Mouse (Mus musculus): ENCODE results near the gene Mapk6. TPM values are rescaled to one million over a fixed set of nuclear protein-coding genes. Genes with fewer than 3 reads are reported as not detected.
A peak's percentile ranks its signal among the peaks of the same experiment; 100 is the strongest.
"Not testable (repeated sequence)": the region's sequence is repeated elsewhere in the genome, so short reads cannot be mapped to it uniquely, and the experiment has no call there.

Mapk6 gene
- total and polyA plus RNA-seq, 2 experiments from 2014 or later = 109 to 164 TPM

DNA sequence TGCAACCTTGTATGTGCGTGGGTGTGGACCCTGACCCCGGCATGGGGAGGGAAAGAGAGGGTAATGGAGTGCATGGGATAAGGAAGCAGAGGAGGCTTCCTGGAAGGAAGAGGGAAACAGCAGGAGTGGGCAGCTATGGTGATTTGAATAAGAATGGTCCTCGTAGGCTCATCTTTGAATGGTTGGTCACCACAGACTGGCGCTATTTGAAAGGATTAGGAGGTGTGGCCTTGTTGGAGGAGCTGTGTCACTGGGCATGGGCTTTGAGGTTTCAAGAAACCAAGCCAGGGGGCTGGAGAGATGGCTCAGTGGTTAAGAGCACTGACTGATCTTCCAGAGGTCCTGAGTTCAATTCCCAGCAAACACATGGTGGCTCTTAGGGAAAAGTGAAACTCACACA is 44.6 kb downstream of the Mapk6 start:
- no peak for DNase-seq (ENCODE audit: low spot score)
- Histone ChIP-seq H3K4me2 (ENCODE audit: low read depth, low read length, poor library complexity, severe bottlenecking) (no peak overlapping the region), H3K9ac (replicated peaks; ENCODE audit: low read length, poor library complexity, severe bottlenecking) (no peak overlapping the region), H3K4me1 (ENCODE audit: insufficient read depth, low read length) (no peaks in the 10 kb centered on the region), H3K36me3 (ENCODE audit: insufficient read depth, low read length) (no peaks in the 10 kb centered on the region), H3K4me3 (ENCODE audit: low read depth, low read length) (no peak overlapping the region), H3K9me3 (ENCODE audit: low read length) (no peaks in the 10 kb centered on the region), H3K27ac (ENCODE audit: low read depth, low read length) (no peak overlapping the region), H3K27me3 (ENCODE audit: insufficient read depth, low read length) (no peaks in the 10 kb centered on the region)
- WGBS = 56% methylated on average over 4 of the region's 4 CpGs
- TF ChIP-seq CTCF (IDR thresholded peaks at IDR 0.05) = no peak
- no peak for ATAC-seq (ENCODE audit: low FRiP score)

DNA sequence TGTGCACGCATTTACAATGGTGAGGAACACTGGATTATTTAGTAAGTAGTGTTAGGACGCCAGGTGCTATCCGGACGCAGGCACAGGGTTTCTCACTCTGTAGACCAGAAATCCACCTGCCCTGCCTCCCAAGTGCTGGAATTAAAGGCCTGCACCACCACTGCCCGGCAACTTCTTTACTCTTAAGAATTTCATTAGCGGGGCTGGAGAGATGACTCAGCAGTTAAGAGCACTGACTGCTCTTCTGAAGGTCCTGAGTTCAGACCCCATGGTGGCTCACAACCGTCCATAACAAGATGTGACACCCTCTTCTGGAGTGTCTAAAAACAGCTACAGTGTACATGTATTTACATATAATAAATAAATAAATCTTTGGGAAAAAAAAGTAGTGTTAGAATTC is 46.1 kb downstream of the Mapk6 start:
- H3K4me3 ChIP-seq (ENCODE audit: low read depth, low read length); H3K36me3 ChIP-seq (ENCODE audit: insufficient read depth, low read length); H3K9me3 ChIP-seq (ENCODE audit: low read length); H3K4me2 ChIP-seq (ENCODE audit: low read depth, low read length, poor library complexity, severe bottlenecking); H3K27ac ChIP-seq (ENCODE audit: low read depth, low read length); DNase-seq (ENCODE audit: low spot score); H3K27me3 ChIP-seq (ENCODE audit: insufficient read depth, low read length); ATAC-seq (ENCODE audit: low FRiP score); H3K9ac ChIP-seq (replicated peaks; ENCODE audit: low read length, poor library complexity, severe bottlenecking); H3K4me1 ChIP-seq (ENCODE audit: insufficient read depth, low read length): not testable (repeated sequence)
- 68% methylated on average over 7 of the region's 7 CpGs for WGBS

DNA sequence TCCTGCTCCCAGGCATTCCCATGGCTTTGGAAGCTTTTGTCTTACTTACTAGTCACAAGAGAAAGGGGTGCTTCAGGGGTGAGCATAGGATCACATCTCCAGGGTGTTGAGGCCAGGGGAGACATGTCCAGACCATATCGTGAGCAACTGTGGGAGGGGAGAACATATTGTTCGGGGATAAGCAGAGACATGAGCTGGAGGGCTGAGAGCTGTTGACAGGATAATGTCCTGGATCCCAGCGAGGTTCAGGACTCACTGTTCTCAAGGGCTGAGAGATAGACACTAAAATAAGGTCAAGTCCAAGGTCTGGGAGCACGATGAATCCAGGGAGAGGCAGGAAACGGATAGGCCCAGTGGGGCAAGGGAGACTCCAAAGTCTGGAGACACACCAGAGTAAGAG is 46.8 kb downstream of the Mapk6 start:
- WGBS = 80% methylated on average over 5 of the region's 5 CpGs
- no peak overlapping the region for H3K4me2 ChIP-seq (ENCODE audit: low read depth, low read length, poor library complexity, severe bottlenecking)
- no peak for TF ChIP-seq CTCF (IDR thresholded peaks at IDR 0.05)
- H3K4me3 ChIP-seq (ENCODE audit: low read depth, low read length) = no peak overlapping the region
- H3K4me1 ChIP-seq (ENCODE audit: insufficient read depth, low read length) = no peaks in the 10 kb centered on the region
- H3K9me3 ChIP-seq (ENCODE audit: low read length) = no peaks in the 10 kb centered on the region
- no peaks in the 10 kb centered on the region for H3K36me3 ChIP-seq (ENCODE audit: insufficient read depth, low read length)
- ATAC-seq (ENCODE audit: low FRiP score) (no peak), DNase-seq (ENCODE audit: low spot score) (no peak)
- H3K27me3 ChIP-seq (ENCODE audit: insufficient read depth, low read length) = no peaks in the 10 kb centered on the region
- no peak overlapping the region for H3K27ac ChIP-seq (ENCODE audit: low read depth, low read length)
- no peak overlapping the region for H3K9ac ChIP-seq (replicated peaks; ENCODE audit: low read length, poor library complexity, severe bottlenecking)

DNA sequence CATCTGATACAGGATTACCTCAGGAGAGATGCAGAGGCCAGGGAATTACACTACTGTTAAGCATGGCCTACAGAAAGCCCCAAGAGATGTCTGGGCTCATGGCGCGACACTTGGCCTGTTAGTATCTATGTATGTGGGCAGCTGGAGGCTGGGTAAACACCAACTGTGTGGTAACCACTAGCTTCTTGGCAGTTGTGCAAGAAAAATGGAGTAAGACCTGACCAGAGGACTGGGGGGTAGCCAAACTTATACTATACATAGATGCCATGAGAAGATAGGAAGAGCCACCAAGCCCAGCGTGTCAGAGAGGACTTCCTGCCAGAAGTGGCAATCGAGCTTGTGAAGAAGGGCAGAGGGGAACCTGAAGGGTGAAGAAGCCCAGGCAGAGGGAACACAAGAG is 47.6 kb downstream of the Mapk6 start:
- H3K4me2 ChIP-seq (ENCODE audit: low read depth, low read length, poor library complexity, severe bottlenecking) = no peak overlapping the region
- H3K36me3 ChIP-seq (ENCODE audit: insufficient read depth, low read length) = no peaks in the 10 kb centered on the region
- no peak overlapping the region for H3K9ac ChIP-seq (replicated peaks; ENCODE audit: low read length, poor library complexity, severe bottlenecking)
- no peaks in the 10 kb centered on the region for H3K9me3 ChIP-seq (ENCODE audit: low read length)
- ATAC-seq (ENCODE audit: low FRiP score) (no peak), DNase-seq (ENCODE audit: low spot score) (no peak)
- H3K27ac ChIP-seq (ENCODE audit: low read depth, low read length) = no peak overlapping the region
- 84% methylated on average over 4 of the region's 4 CpGs for WGBS
- H3K4me3 ChIP-seq (ENCODE audit: low read depth, low read length) = no peak overlapping the region
- no peak for TF ChIP-seq CTCF (IDR thresholded peaks at IDR 0.05)
- no peaks in the 10 kb centered on the region for H3K27me3 ChIP-seq (ENCODE audit: insufficient read depth, low read length)
- H3K4me1 ChIP-seq (ENCODE audit: insufficient read depth, low read length) = no peaks in the 10 kb centered on the region

DNA sequence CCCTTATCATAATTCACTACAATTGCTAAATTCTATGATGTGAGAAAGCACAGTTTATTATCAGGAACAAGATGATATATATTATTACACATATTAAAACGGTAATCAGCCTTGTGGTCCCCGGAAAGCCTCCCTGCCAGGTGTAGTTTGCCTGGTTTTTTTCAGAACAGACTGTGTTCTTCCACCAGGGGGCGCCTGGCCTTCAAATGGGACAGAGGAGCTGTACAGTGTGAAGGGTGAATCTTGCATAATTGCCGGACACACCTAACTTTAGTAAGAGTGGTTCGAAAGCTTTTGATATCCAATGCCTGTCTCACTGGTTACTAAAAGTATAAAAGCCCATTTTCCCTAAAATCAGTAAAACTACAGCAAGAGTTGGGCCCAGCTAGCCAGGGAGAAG is 48.1 kb downstream of the Mapk6 start:
- Histone ChIP-seq H3K4me2 (ENCODE audit: low read depth, low read length, poor library complexity, severe bottlenecking) (no peak overlapping the region), H3K27me3 (ENCODE audit: insufficient read depth, low read length) (no peaks in the 10 kb centered on the region), H3K4me1 (ENCODE audit: insufficient read depth, low read length) (no peaks in the 10 kb centered on the region), H3K36me3 (ENCODE audit: insufficient read depth, low read length) (no peaks in the 10 kb centered on the region), H3K9me3 (ENCODE audit: low read length) (no peaks in the 10 kb centered on the region), H3K9ac (replicated peaks; ENCODE audit: low read length, poor library complexity, severe bottlenecking) (no peak overlapping the region), H3K4me3 (ENCODE audit: low read depth, low read length) (no peak overlapping the region), H3K27ac (ENCODE audit: low read depth, low read length) (no peak overlapping the region)
- 35% methylated on average over 5 of the region's 5 CpGs for WGBS
- TF ChIP-seq CTCF (IDR thresholded peaks at IDR 0.05) = peak; percentile 81
- DNase-seq (ENCODE audit: low spot score) (peak; percentile 61), ATAC-seq (ENCODE audit: low FRiP score) (no peak)

DNA sequence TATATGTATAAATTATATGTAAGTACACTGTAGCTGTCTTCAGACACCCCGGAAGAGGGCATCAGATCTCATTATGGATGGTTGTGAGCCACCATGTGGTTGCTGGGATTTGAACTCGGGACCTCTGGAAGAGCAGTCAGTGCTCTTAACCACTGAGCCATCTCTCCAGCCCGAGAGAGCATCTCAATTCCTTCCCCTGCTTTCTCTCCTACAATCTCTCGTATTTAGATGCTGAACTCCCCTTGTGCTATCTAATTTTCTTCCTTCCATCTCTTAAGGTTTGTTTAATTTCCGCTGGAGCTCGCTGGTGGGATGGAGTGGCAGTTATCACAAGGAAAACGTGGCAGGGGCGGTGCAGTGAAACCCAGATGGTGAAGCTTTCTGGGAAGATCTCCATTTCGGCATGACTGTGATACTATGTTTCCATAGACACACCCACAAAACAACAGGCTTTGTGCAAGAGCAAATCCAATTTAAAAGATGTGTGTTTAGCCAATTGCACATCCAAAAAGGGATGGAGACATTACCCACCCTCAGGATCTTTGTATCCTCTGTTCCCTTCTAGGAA is 52.6 kb downstream of the Mapk6 start:
- 81% methylated on average over 9 of the region's 9 CpGs for WGBS
- no peak for TF ChIP-seq CTCF (IDR thresholded peaks at IDR 0.05)

More for the DNA sequence above, 52.6 kb downstream of the Mapk6 start:
- Histone ChIP-seq H3K27ac (ENCODE audit: low read depth, low read length) (no peak overlapping the region), H3K9me3 (ENCODE audit: low read length) (no peaks in the 10 kb centered on the region), H3K4me3 (ENCODE audit: low read depth, low read length) (no peak overlapping the region), H3K27me3 (ENCODE audit: insufficient read depth, low read length) (no peaks in the 10 kb centered on the region), H3K9ac (replicated peaks; ENCODE audit: low read length, poor library complexity, severe bottlenecking) (no peak overlapping the region), H3K36me3 (ENCODE audit: insufficient read depth, low read length) (no peaks in the 10 kb centered on the region), H3K4me1 (ENCODE audit: insufficient read depth, low read length) (no peaks in the 10 kb centered on the region), H3K4me2 (ENCODE audit: low read depth, low read length, poor library complexity, severe bottlenecking) (no peak overlapping the region)
- DNase-seq (ENCODE audit: low spot score) (no peak), ATAC-seq (ENCODE audit: low FRiP score) (no peak)
